ENCODE assay signal across 8 mouse cellular contexts in genomic region chr10:80147719-80148601, GRCm38 (mm10). TPM values are rescaled to one million over a fixed set of nuclear protein-coding genes. Genes with fewer than 3 reads are reported as not detected.
DNase-seq lines count a peak whose midpoint lies in the region; ATAC-seq lines count a peak whose summit lies in the region.

TSS of gene Midn (plus strand) at chr10:80148272.

- H3K4me3 ChIP-seq in limb, embryonic 12.5 days (replicated peaks), result peak within 1 kb of the TSS; percentile 97
- peak within 1 kb of the TSS; percentile 100 for H3K4me3 ChIP-seq in midbrain, embryonic 12.5 days

- H3K9ac ChIP-seq in limb, embryonic 12.5 days (replicated peaks), result peak within 1 kb of the TSS; percentile 90
- peak within 1 kb of the TSS; percentile 89 for H3K9ac ChIP-seq in midbrain, embryonic 12.5 days (replicated peaks)

- H3K27me3 ChIP-seq in limb, embryonic 12.5 days, result no peaks in the 10 kb centered on the region
- H3K27me3 ChIP-seq in midbrain, embryonic 12.5 days, result no peaks in the 10 kb centered on the region

- peak; percentile 80 for DNase-seq in ovary, adult 18-20 months (ENCODE audit: low spot score)
- DNase-seq in ovary, postnatal 14 days (ENCODE audit: low spot score), result no peak
- DNase-seq in embryo, embryonic 9.5 days (ENCODE audit: extremely low spot score), result peak; percentile 90
- DNase-seq in heart, adult 18-20 months, result peak; percentile 93
- DNase-seq in kidney, adult 11 months, result peak; percentile 89
- peak; percentile 54 to 65 for DNase-seq in spleen, postnatal 36 days (ENCODE audit: low spot score in 2 of 2)

- peak within 1 kb of the TSS; percentile 59 for H3K4me2 ChIP-seq in limb, embryonic 12.5 days
- peak within 1 kb of the TSS; percentile 96 for H3K4me2 ChIP-seq in midbrain, embryonic 12.5 days (replicated peaks)

- H3K9me3 ChIP-seq in limb, embryonic 12.5 days, result no peaks in the 10 kb centered on the region
- no peaks in the 10 kb centered on the region for H3K9me3 ChIP-seq in midbrain, embryonic 12.5 days

- H3K27ac ChIP-seq in limb, embryonic 12.5 days, result peak within 1 kb of the TSS; percentile 99
- peak within 1 kb of the TSS; percentile 98 for H3K27ac ChIP-seq in midbrain, embryonic 12.5 days (replicated peaks)

- H3K4me1 ChIP-seq in limb, embryonic 12.5 days (replicated peaks), result peaks cover 37% of the 10 kb centered on the region
- H3K4me1 ChIP-seq in midbrain, embryonic 12.5 days, result peaks cover 51% of the 10 kb centered on the region

- peak; percentile 16 for ATAC-seq in limb, embryonic 12.5 days (ENCODE audit: insufficient number of reproducible peaks, insufficient read depth, low FRiP score, low TSS enrichment, low read depth)
- peak; percentile 21 for ATAC-seq in midbrain, embryonic 12.5 days (ENCODE audit: low FRiP score, low read depth)

- peaks cover 68% of the 10 kb centered on the region for H3K36me3 ChIP-seq in limb, embryonic 12.5 days
- H3K36me3 ChIP-seq in midbrain, embryonic 12.5 days, result peaks cover 49% of the 10 kb centered on the region

- WGBS in limb, embryonic 12.5 days, result 2% methylated on average over 41 of the region's 42 CpGs
- WGBS in midbrain, embryonic 12.5 days, result 1% methylated on average over 26 of the region's 42 CpGs

RNA-seq across cellular contexts. Expression of gene Midn, which starts in this region (rescaled TPM):
- 100 to 1,000 TPM; 117 to 125 TPM for total RNA-seq in heart, adult 18-20 months (2021)
- 30.6 and 38.0 TPM in 2 replicates for polyA plus RNA-seq in limb, embryonic 12.5 days (2016; fragmentation: Nextera tagmentation; extraction: Ambion mirVana)
- 41.7 and 46.4 TPM in 2 replicates for polyA plus RNA-seq in midbrain, embryonic 12.5 days (2016; fragmentation: Nextera tagmentation; extraction: Ambion mirVana)
